Mouse (Mus musculus): ENCODE data around the gene Gm17720.
"Not testable (repeated sequence)": the region's sequence is repeated elsewhere in the genome, so short reads cannot be mapped to it uniquely, and the experiment has no call there.

Gm17720 gene

GRCm38 (mm10) chr8:110039659-110040058 lies 62.9 kb downstream of the Gm17720 start, which contains the start of gene Chst4:
Gene Chst4, minus strand, starts transcription at chr8:110039740.
- no peak for DNase-seq (ENCODE audit: extremely low read depth, low read depth)

- no peak for DNase-seq (ENCODE audit: extremely low read depth, low read depth)
These were observed 63.3 kb downstream of the Gm17720 start for GRCm38 (mm10) chr8:110039216-110039615.

GRCm38 (mm10) chr8:110036156-110036555 lies 66.4 kb downstream of the Gm17720 start:
- no peak for DNase-seq (ENCODE audit: extremely low read depth, low read depth)

GRCm38 (mm10) chr8:110034331-110034730 lies 68.2 kb downstream of the Gm17720 start:
- no peak for DNase-seq (ENCODE audit: extremely low read depth, low read depth)

- not testable (repeated sequence) for DNase-seq (ENCODE audit: extremely low read depth, low read depth)
These were observed 68.8 kb downstream of the Gm17720 start for GRCm38 (mm10) chr8:110033771-110034170.
